ENCODE assay signal across 19 mouse cellular contexts in genomic region chr3:101628255-101628654, GRCm38 (mm10). TPM values are rescaled to one million over a fixed set of nuclear protein-coding genes. Genes with fewer than 3 reads are reported as not detected.
DNase-seq lines count a peak whose midpoint lies in the region; ATAC-seq and TF ChIP-seq lines count a peak whose summit lies in the region.
"Had no signal": no experiment of that assay in that cellular context is flagged by ENCODE, and none has a peak within 500 bp of the region (broad histone marks: within the 10 kb centered on the region; RNA-seq: fewer than 3 reads in every experiment).

No protein-coding gene starts in this region.

- H3K4me2 ChIP-seq in hindbrain, postnatal 0 days (ENCODE audit: low read depth, low read length): no peak overlapping the region
- H3K4me2 ChIP-seq: heart, embryonic 13.5 days; kidney, embryonic 15.5 days; limb, embryonic 12.5 days; neural tube, embryonic 13.5 days had no signal

- H3K27me3 ChIP-seq in hindbrain, postnatal 0 days (ENCODE audit: insufficient read depth, low read length): no peaks in the 10 kb centered on the region
- no peaks in the 10 kb centered on the region for H3K27me3 ChIP-seq in hindbrain, embryonic 10.5 days (ENCODE audit: insufficient read depth, poor library complexity, severe bottlenecking)
- H3K27me3 ChIP-seq: CH12.LX; heart, embryonic 13.5 days; kidney, embryonic 15.5 days; limb, embryonic 12.5 days; neural tube, embryonic 13.5 days had no signal

- no peaks in the 10 kb centered on the region for H3K36me3 ChIP-seq in hindbrain, postnatal 0 days (ENCODE audit: insufficient read depth, low read length)
- no peaks in the 10 kb centered on the region for H3K36me3 ChIP-seq in hindbrain, embryonic 10.5 days
- H3K36me3 ChIP-seq: heart, embryonic 13.5 days; kidney, embryonic 15.5 days; limb, embryonic 12.5 days; midbrain, embryonic 10.5 days; neural tube, embryonic 13.5 days had no signal

- peak; percentile 45 for DNase-seq in hindbrain, postnatal 0 days (ENCODE audit: low spot score)
- no peak for DNase-seq in hindbrain, embryonic 10.5 days (ENCODE audit: low spot score)
- DNase-seq in right cerebral cortex, adult 18-20 months: peak; percentile 68
- DNase-seq in right cerebral cortex, postnatal 25 days: no peak
- no peak for DNase-seq in thymus, postnatal 0 days (ENCODE audit: low spot score)
- no peak for DNase-seq in gastrocnemius, postnatal 10 days
- DNase-seq: cerebellum, adult 2 months; heart, postnatal 4 days; lung, postnatal 14 days had no signal

- ATAC-seq in hindbrain, postnatal 0 days: no peak
- ATAC-seq: activated CD4-positive, CD25-positive, alpha-beta regulatory T cell, adult 4 months; inflammation-experienced regulatory T-cells, adult 6 months had no signal

- no peak for TF ChIP-seq CTCF in hindbrain, postnatal 0 days (IDR thresholded peaks at IDR 0.05; ENCODE audit: low read depth)
- no peak for TF ChIP-seq CTCF in embryonic fibroblast, embryonic 13.5 days (IDR thresholded peaks at IDR 0.05; ENCODE audit: borderline replicate concordance, insufficient read depth, low read length)

- H3K27ac ChIP-seq in hindbrain, postnatal 0 days: no peak overlapping the region
- H3K27ac ChIP-seq in hindbrain, embryonic 10.5 days: no peak overlapping the region
- H3K27ac ChIP-seq in embryonic fibroblast, embryonic 13.5 days (ENCODE audit: insufficient read depth, low read length): peak overlapping the region; percentile 15; the same call in 1 of the 2 replicates
- H3K27ac ChIP-seq: heart, embryonic 13.5 days; kidney, embryonic 15.5 days; limb, embryonic 12.5 days; liver, embryonic 14.5 days; midbrain, embryonic 10.5 days; neural tube, embryonic 13.5 days had no signal

- H3K4me1 ChIP-seq in hindbrain, postnatal 0 days (ENCODE audit: insufficient read depth, low read length): no peaks in the 10 kb centered on the region
- H3K4me1 ChIP-seq in hindbrain, embryonic 10.5 days (replicated peaks): 0 out of 2 replicates have a peak, but pooled peaks cover 2% of the 10 kb centered on the region
- H3K4me1 ChIP-seq in embryonic fibroblast, embryonic 13.5 days (ENCODE audit: control insufficient read depth, insufficient read depth, low read length): no peaks in the 10 kb centered on the region
- H3K4me1 ChIP-seq: heart, embryonic 13.5 days; limb, embryonic 12.5 days; midbrain, embryonic 10.5 days had no signal

- no peak overlapping the region for H3K9ac ChIP-seq in hindbrain, postnatal 0 days (replicated peaks; ENCODE audit: low read length)
- H3K9ac ChIP-seq: heart, embryonic 13.5 days; kidney, embryonic 15.5 days; limb, embryonic 12.5 days; liver, embryonic 14.5 days; neural tube, embryonic 13.5 days had no signal

- WGBS in hindbrain, postnatal 0 days: 73% methylated on average over 2 of the region's 2 CpGs
- 86% methylated on average over 2 of the region's 2 CpGs for WGBS in hindbrain, embryonic 10.5 days

- no peak overlapping the region for H3K4me3 ChIP-seq in hindbrain, postnatal 0 days (ENCODE audit: low read length)
- H3K4me3 ChIP-seq in hindbrain, embryonic 10.5 days: no peak overlapping the region
- H3K4me3 ChIP-seq in embryonic fibroblast, embryonic 13.5 days (ENCODE audit: insufficient read depth, low read length): no peak overlapping the region
- H3K4me3 ChIP-seq: heart, embryonic 13.5 days; kidney, embryonic 15.5 days; limb, embryonic 12.5 days; midbrain, embryonic 10.5 days; neural tube, embryonic 13.5 days had no signal

- H3K9me3 ChIP-seq in hindbrain, postnatal 0 days (ENCODE audit: low read length): no peaks in the 10 kb centered on the region
- H3K9me3 ChIP-seq in hindbrain, embryonic 10.5 days: no peaks in the 10 kb centered on the region
- H3K9me3 ChIP-seq: heart, embryonic 13.5 days; kidney, embryonic 15.5 days; limb, embryonic 12.5 days; midbrain, embryonic 10.5 days; neural tube, embryonic 13.5 days had no signal

- TF ChIP-seq POLR2A in embryonic fibroblast, embryonic 13.5 days (IDR thresholded peaks at IDR 0.05; ENCODE audit: low read depth, low read length): no peak

RNA-seq across cellular contexts. Expression of gene Atp1a1, which starts 23.8 kb away (rescaled TPM):
- total RNA-seq in hindbrain, postnatal 0 days (2014; rRNA removed): 244 and 264 TPM in 2 replicates
- polyA plus RNA-seq in hindbrain, postnatal 0 days (2015; fragmentation: Nextera tagmentation; extraction: Ambion mirVana): 66.3 and 66.4 TPM in 2 replicates
- polyA plus RNA-seq in hindbrain, embryonic 10.5 days (2016; fragmentation: Nextera tagmentation; extraction: Ambion mirVana): 50.2 and 63.3 TPM in 2 replicates
- 211 and 238 TPM in 2 replicates for polyA plus RNA-seq in embryonic fibroblast, embryonic 13.5 days (2011; ENCODE audit: insufficient read length, low read depth, missing spikeins)
- 106 and 112 TPM in 2 replicates for polyA plus RNA-seq in thymus, postnatal 0 days (2015; fragmentation: Nextera tagmentation; extraction: Ambion mirVana)
- 10 to 100 TPM; 71.2 to 86.4 TPM for total RNA-seq in gastrocnemius, postnatal 10 days (2021)

Comparison
In these comparisons a context has a peak if more than half of its experiments do, and no peak if none do; other contexts are left out.
1. DNase-seq: peak in hindbrain, postnatal 0 days (single experiment) and right cerebral cortex, adult 18-20 months (single experiment); none in hindbrain, embryonic 10.5 days (single experiment), right cerebral cortex, postnatal 25 days (single experiment), thymus, postnatal 0 days (single experiment) and gastrocnemius, postnatal 10 days (single experiment).